Mouse (Mus musculus): ENCODE results near the gene Celf2. TPM values are rescaled to one million over a fixed set of nuclear protein-coding genes. Genes with fewer than 3 reads are reported as not detected.

The Celf2 gene
- polyA plus RNA-seq, 1 experiment from 2014 or later = 20.4 TPM

DNA sequence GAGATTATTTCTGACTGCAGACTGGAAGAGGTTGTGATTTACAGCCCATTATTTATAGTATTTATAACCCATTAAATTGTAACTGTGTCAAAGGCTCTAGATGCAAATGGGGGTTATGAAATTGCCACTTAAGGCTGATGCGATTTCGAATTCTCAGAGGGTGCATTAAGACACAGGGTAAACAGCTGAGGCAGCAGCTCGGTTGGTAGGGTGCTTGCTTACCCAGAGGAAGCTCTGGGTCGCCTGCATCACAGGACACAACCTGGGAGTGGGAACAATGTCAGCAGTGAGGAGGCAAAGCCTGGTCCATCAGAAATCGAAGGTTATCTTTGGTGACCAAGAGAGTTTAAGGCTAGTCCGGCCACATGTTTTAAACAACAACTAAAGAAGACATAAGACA lies 286.5 kb downstream of the Celf2 start:
- no peak overlapping the region for H3K4me2 ChIP-seq
- H3K27me3 ChIP-seq = no peaks in the 10 kb centered on the region
- no peaks in the 10 kb centered on the region for H3K4me1 ChIP-seq
- no peak for ATAC-seq (replicated peaks; ENCODE audit: low FRiP score)
- no peaks in the 10 kb centered on the region for H3K36me3 ChIP-seq
- H3K9me3 ChIP-seq (replicated peaks) = no peaks in the 10 kb centered on the region
- WGBS = 66% methylated on average over 6 of the region's 6 CpGs
- no peak overlapping the region for H3K4me3 ChIP-seq (replicated peaks)
- H3K27ac ChIP-seq = no peak overlapping the region
- H3K9ac ChIP-seq = no peak overlapping the region

- ATAC-seq (replicated peaks; ENCODE audit: low FRiP score) = no peak
- H3K9me3 ChIP-seq (replicated peaks) = no peaks in the 10 kb centered on the region
- H3K27ac ChIP-seq = no peak overlapping the region
- H3K9ac ChIP-seq = no peak overlapping the region
- WGBS = 74% methylated on average over 1 of the region's 1 CpGs
- H3K27me3 ChIP-seq = no peaks in the 10 kb centered on the region
- no peaks in the 10 kb centered on the region for H3K36me3 ChIP-seq
- no peak overlapping the region for H3K4me3 ChIP-seq (replicated peaks)
- no peak overlapping the region for H3K4me2 ChIP-seq
- H3K4me1 ChIP-seq = no peaks in the 10 kb centered on the region
Observed at GRCm38 (mm10) chr2:7221856-7222255, 287.5 kb downstream of the Celf2 start.

DNA sequence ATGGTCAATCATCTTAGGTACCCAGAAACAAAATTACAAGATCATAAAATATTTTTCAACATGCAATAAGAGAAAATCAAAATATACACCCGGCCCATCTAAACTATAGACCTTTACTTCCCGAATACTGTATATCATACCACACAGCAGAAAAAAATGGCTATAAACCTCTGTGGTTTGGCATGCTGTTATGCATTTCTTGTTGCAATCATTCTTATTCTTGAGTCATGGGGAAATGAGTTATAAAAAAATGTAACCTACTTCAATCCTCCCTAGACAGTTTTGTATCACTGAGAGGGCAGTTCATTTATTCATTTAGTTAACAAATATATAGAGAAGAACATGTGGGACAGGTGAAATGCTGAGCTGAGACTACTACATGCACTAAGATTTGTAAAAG lies 291.3 kb downstream of the Celf2 start:
- 92% methylated on average over 2 of the region's 2 CpGs for WGBS
- Histone ChIP-seq H3K27me3 (no peaks in the 10 kb centered on the region), H3K9me3 (replicated peaks) (no peaks in the 10 kb centered on the region), H3K9ac (no peak overlapping the region), H3K4me2 (no peak overlapping the region), H3K4me1 (no peaks in the 10 kb centered on the region), H3K27ac (no peak overlapping the region), H3K4me3 (replicated peaks) (no peak overlapping the region), H3K36me3 (no peaks in the 10 kb centered on the region)
- no peak for ATAC-seq (replicated peaks; ENCODE audit: low FRiP score)

DNA sequence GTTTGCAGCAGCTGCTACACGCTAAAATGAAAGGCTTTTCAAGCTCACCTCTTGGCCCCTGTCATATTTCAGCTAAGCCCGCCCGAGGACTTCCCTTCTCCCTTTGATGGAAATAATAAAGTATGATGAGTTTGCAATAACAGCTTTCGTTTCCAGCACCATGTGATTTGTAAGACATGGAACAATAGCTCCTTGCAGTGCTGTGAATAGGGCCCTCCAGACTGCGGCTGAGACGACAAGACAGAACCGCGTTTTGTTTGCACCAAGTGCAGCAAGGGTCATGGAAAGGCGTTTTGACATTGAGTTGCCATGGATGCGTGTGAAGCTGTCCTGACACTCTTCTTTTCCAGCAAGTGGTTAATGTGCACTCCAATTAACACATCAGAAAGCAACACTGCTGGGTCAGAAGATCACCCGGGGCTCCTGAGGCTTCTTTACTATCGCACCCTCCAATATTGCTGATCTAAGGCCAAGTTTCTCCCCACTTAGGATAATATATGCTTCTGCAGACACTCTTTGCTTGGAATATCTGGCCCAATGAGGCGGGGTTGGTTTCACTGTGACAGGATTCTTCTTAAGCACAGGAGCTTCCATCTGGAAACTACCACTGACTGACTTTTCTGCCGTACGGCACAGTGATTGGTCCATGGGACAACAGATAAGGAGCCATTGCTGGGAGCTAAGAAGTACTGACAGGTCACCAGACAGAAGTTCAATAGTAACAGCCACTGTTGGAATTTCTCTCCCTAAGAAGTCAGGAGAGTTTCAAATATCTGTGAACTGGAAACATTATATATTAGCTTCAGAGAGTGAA lies 301.5 kb downstream of the Celf2 start:
- Histone ChIP-seq H3K36me3 (no peaks in the 10 kb centered on the region), H3K4me3 (replicated peaks) (no peak overlapping the region), H3K27me3 (no peaks in the 10 kb centered on the region), H3K27ac (no peak overlapping the region), H3K4me2 (no peak overlapping the region), H3K9me3 (replicated peaks) (no peaks in the 10 kb centered on the region), H3K4me1 (no peaks in the 10 kb centered on the region), H3K9ac (no peak overlapping the region)
- WGBS = 56% methylated on average over 15 of the region's 15 CpGs
- ATAC-seq (replicated peaks; ENCODE audit: low FRiP score) = no peak

GRCm38 (mm10) chr2:7193413-7193812 lies 315.9 kb downstream of the Celf2 start:
- 91% methylated on average over 2 of the region's 2 CpGs for WGBS
- ATAC-seq (replicated peaks; ENCODE audit: low FRiP score) = no peak

DNA sequence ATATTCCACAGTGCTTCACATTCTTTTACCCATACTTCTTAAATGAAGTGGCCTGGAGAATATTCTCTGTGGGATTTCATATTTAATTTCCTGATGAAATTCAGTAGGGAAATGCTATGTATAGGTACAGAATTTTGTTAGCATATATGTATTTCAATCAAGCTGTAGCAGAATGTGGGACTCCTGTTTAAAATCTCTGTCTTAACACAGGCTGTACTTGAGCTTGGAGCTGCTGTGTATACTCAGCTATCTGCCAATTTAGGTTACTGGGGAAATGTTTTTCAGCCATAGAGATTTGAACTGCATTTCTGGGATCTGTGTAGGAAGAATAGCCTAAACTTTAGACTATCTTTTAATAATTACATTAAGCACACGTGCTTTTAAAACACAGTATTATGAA lies 330.2 kb downstream of the Celf2 start:
- Histone ChIP-seq H3K9me3 (replicated peaks) (no peaks in the 10 kb centered on the region), H3K27ac (no peak overlapping the region), H3K36me3 (no peaks in the 10 kb centered on the region), H3K9ac (no peak overlapping the region), H3K4me3 (replicated peaks) (no peak overlapping the region), H3K4me2 (no peak overlapping the region), H3K27me3 (no peaks in the 10 kb centered on the region; the same call in 1 of the 2 replicates), H3K4me1 (no peaks in the 10 kb centered on the region)
- WGBS = 74% methylated on average over 1 of the region's 1 CpGs
- ATAC-seq (replicated peaks; ENCODE audit: low FRiP score) = no peak

More at GRCm38 (mm10) chr2:7193413-7193812, 315.9 kb downstream of the Celf2 start:
- Histone ChIP-seq H3K27ac (no peak overlapping the region), H3K27me3 (no peaks in the 10 kb centered on the region), H3K4me3 (replicated peaks) (no peak overlapping the region), H3K4me2 (no peak overlapping the region), H3K36me3 (no peaks in the 10 kb centered on the region), H3K9ac (no peak overlapping the region), H3K9me3 (replicated peaks) (no peaks in the 10 kb centered on the region), H3K4me1 (no peaks in the 10 kb centered on the region)

DNA sequence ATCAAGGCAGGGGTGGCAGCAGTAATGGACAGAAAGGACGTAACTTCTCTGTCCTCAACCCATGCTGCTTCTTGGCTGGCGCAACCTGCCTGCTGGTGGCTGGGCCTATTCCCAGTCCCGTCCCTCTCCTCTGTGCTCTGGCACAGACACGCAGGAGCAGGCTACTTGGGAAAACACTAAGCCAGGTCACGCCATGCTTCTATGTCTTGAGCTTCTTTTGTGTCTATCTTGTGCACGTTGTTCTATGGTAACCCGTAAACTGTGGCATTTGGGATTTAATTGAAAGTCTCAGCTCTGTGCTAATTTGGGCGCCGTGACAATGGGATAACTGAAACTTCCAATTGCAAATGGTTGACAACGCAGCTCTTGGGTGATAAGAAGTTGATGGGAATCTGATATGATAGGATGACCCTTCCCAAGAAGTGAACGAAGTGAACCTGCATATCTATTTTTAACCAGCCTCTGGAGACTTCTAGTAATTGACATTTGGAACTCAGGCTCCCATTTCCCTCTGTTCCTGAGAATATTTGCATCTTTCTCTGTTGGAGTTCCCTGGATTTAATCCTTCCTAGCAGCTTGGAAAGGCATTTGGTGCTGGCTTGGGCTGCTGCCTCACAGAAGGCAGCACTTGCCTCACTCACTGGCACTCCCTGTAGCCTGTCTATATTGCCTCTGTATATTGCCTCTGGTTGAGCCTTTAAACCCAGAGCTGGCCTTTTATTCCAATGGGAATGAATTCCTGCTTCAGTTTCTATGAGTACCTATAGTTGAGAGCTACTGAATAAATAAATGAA lies 335.9 kb downstream of the Celf2 start:
- Histone ChIP-seq H3K9me3 (replicated peaks) (no peaks in the 10 kb centered on the region), H3K4me2 (no peak overlapping the region), H3K4me1 (no peaks in the 10 kb centered on the region), H3K27me3 (peaks cover 10% of the 10 kb centered on the region; the same call in 1 of the 2 replicates), H3K27ac (no peak overlapping the region), H3K36me3 (no peaks in the 10 kb centered on the region), H3K9ac (no peak overlapping the region), H3K4me3 (replicated peaks) (no peak overlapping the region)
- 82% methylated on average over 11 of the region's 11 CpGs for WGBS
- ATAC-seq (replicated peaks; ENCODE audit: low FRiP score) = no peak

GRCm38 (mm10) chr2:7171087-7171696 lies 338.2 kb downstream of the Celf2 start:
- Histone ChIP-seq H3K4me1 (no peaks in the 10 kb centered on the region), H3K4me3 (replicated peaks) (no peak overlapping the region), H3K9me3 (replicated peaks) (no peaks in the 10 kb centered on the region), H3K36me3 (no peaks in the 10 kb centered on the region), H3K27me3 (peaks cover 16% of the 10 kb centered on the region; the same call in 1 of the 2 replicates), H3K9ac (no peak overlapping the region), H3K4me2 (no peak overlapping the region), H3K27ac (no peak overlapping the region)
- peak; percentile 67; the same call in 1 of the 2 replicates for ATAC-seq (replicated peaks; ENCODE audit: low FRiP score)
- WGBS = 27% methylated on average over 8 of the region's 8 CpGs

GRCm38 (mm10) chr2:7165786-7166185 lies 343.6 kb downstream of the Celf2 start:
- Histone ChIP-seq H3K9me3 (replicated peaks) (no peaks in the 10 kb centered on the region), H3K4me2 (no peak overlapping the region), H3K36me3 (no peaks in the 10 kb centered on the region), H3K27ac (no peak overlapping the region), H3K27me3 (peaks cover 6% of the 10 kb centered on the region; the same call in 1 of the 2 replicates), H3K4me3 (replicated peaks) (no peak overlapping the region), H3K4me1 (no peaks in the 10 kb centered on the region), H3K9ac (no peak overlapping the region)
- 77% methylated on average over 3 of the region's 3 CpGs for WGBS
- ATAC-seq (replicated peaks; ENCODE audit: low FRiP score) = no peak

- no peaks in the 10 kb centered on the region for H3K9me3 ChIP-seq (replicated peaks)
- H3K4me2 ChIP-seq = no peak overlapping the region
- H3K36me3 ChIP-seq = no peaks in the 10 kb centered on the region
- no peaks in the 10 kb centered on the region for H3K27me3 ChIP-seq
- WGBS = 60% methylated on average over 6 of the region's 6 CpGs
- H3K9ac ChIP-seq = no peak overlapping the region
- no peak overlapping the region for H3K4me3 ChIP-seq (replicated peaks)
- no peak overlapping the region for H3K27ac ChIP-seq
- no peaks in the 10 kb centered on the region for H3K4me1 ChIP-seq
- ATAC-seq (replicated peaks; ENCODE audit: low FRiP score) = 0 out of 2 replicates have a peak, but pooled peaks have one; percentile 22
Observed at GRCm38 (mm10) chr2:7160108-7160507, 349.3 kb downstream of the Celf2 start.

DNA sequence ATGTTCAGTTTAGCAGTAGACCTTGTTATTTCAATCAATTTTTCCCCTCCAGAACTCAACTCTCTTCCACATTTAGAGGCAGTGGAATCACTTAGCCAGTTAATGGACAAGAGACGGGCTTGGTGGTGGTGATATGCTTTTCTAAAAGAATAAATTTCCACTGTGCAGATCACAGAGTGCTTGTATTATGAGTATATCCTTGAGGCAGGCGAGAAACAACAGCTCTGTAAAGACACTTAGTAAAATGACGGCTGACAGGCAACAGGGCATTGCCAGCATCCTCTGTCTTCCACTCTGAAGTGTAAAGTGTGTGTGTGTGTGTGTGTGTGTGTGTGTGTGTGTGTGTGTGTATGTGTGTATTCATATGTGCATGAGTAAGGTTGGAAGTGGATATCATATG lies 362.1 kb downstream of the Celf2 start:
- no peak overlapping the region for H3K4me2 ChIP-seq
- H3K4me3 ChIP-seq (replicated peaks) = no peak overlapping the region
- H3K27ac ChIP-seq = no peak overlapping the region
- ATAC-seq (replicated peaks; ENCODE audit: low FRiP score) = no peak
- H3K27me3 ChIP-seq = no peaks in the 10 kb centered on the region
- H3K4me1 ChIP-seq = no peaks in the 10 kb centered on the region
- no peak overlapping the region for H3K9ac ChIP-seq
- no peaks in the 10 kb centered on the region for H3K9me3 ChIP-seq (replicated peaks)
- 80% methylated on average over 3 of the region's 3 CpGs for WGBS
- no peaks in the 10 kb centered on the region for H3K36me3 ChIP-seq

GRCm38 (mm10) chr2:7145541-7146043 lies 363.8 kb downstream of the Celf2 start:
- Histone ChIP-seq H3K4me1 (no peaks in the 10 kb centered on the region), H3K9ac (no peak overlapping the region), H3K36me3 (no peaks in the 10 kb centered on the region), H3K9me3 (replicated peaks) (no peaks in the 10 kb centered on the region), H3K4me2 (no peak overlapping the region), H3K4me3 (replicated peaks) (no peak overlapping the region), H3K27ac (no peak overlapping the region), H3K27me3 (no peaks in the 10 kb centered on the region)
- ATAC-seq (replicated peaks; ENCODE audit: low FRiP score) = no peak
- WGBS = 89% methylated on average over 4 of the region's 4 CpGs

All from kidney, embryonic 15.5 days (tissue).